Mouse (Mus musculus) kidney, postnatal 0 days (tissue): ENCODE measurements around the gene Osbpl10. TPM values are rescaled to one million over a fixed set of nuclear protein-coding genes. Genes with fewer than 3 reads are reported as not detected.

Experiments used
- ATAC-seq: fragments of 200-750 bp; cut with Nextera tagmentation; replicated peaks from 2 replicates; pipeline ENCODE4 v1.8.0; 2017; ENCODE audit warnings: low read depth, moderate number of reproducible peaks, moderate TSS enrichment, moderate library complexity; ENCODE audit not compliant: low FRiP score
- DNase-seq: peaks from one replicate; pipeline ENCODE4 v3.0.0-alpha.2; 2016; ENCODE audit warnings: low spot score
- H3K27ac ChIP-seq: fragments of 300-500 bp; sonication (generic); 2 replicates; pipeline ENCODE4 v1.5.1; 2014; ENCODE audit warnings: mild to moderate bottlenecking
- H3K27me3 ChIP-seq: fragments of 300-500 bp; sonication (generic); 2 replicates; pipeline ENCODE4 v1.6.1; 2014; ENCODE audit warnings: low read length, mixed read lengths; ENCODE audit not compliant: insufficient read depth
- H3K36me3 ChIP-seq: fragments of 300-500 bp; sonication (generic); 2 replicates; pipeline ENCODE4 v1.6.1; 2014; ENCODE audit warnings: low read length, mixed read lengths; ENCODE audit not compliant: insufficient read depth
- H3K4me1 ChIP-seq: fragments of 300-500 bp; sonication (generic); replicated peaks from 2 replicates; pipeline ENCODE4 v1.6.1; 2014; ENCODE audit warnings: antibody characterized with exemption, low read length, mixed read lengths; ENCODE audit not compliant: insufficient read depth
- H3K4me2 ChIP-seq: fragments of 300-500 bp; sonication (generic); 2 replicates; pipeline ENCODE4 v1.6.1; 2014; ENCODE audit warnings: mild to moderate bottlenecking, low read length, moderate library complexity, mixed read lengths
- H3K4me3 ChIP-seq: fragments of 300-500 bp; sonication (generic); replicated peaks from 2 replicates; pipeline ENCODE4 v1.5.1; 2014; ENCODE audit warnings: low read depth, low read length
- H3K9ac ChIP-seq: fragments of 300-500 bp; sonication (generic); 2 replicates; pipeline ENCODE4 v1.6.1; 2014; ENCODE audit warnings: low read depth, low read length
- H3K9me3 ChIP-seq: fragments of 300-500 bp; sonication (generic); replicated peaks from 2 replicates; pipeline ENCODE4 v1.6.1; 2016; ENCODE audit warnings: low read length, inconsistent platforms, mixed read lengths
- CTCF ChIP-seq: IDR thresholded peaks from 2 replicates; pipeline ENCODE4 v1.5.1; 2016; ENCODE audit warnings: antibody characterized with exemption, low read depth, mild to moderate bottlenecking, moderate library complexity
- WGBS: fragments of 180-500 bp; shearing (Covaris S2); extraction: QIAGEN DNeasy Blood & Tissue Kit; methylation state at CpG from one replicate; pipeline ENCODE4 v1.1.7; 2014; 5-methylcytosine and 5-hydroxymethylcytosine counted together
- polyA plus RNA-seq: library from polyadenylated mRNA; unstranded; fragments of >200 nt; fragmentation: Nextera tagmentation; extraction: Ambion mirVana; gene quantifications from 2 replicates; pipeline ENCODE4 v1.2.1, GENCODE M21; 2015

Osbpl10 gene
- polyA plus RNA-seq, 1 experiment from 2014 or later = 2.8 TPM

- peak; percentile 69 for ATAC-seq
- peak; percentile 30 for DNase-seq
These were observed 20.8 kb downstream of the Osbpl10 start for GRCm38 (mm10) chr9:114999010-114999770.

GRCm38 (mm10) chr9:114999771-115000146 lies 21.4 kb downstream of the Osbpl10 start:
- Histone ChIP-seq H3K9me3 (no peaks in the 10 kb centered on the region), H3K9ac (no peak overlapping the region), H3K4me2 (no peak overlapping the region), H3K27me3 (no peaks in the 10 kb centered on the region), H3K36me3 (no peaks in the 10 kb centered on the region), H3K4me3 (no peak overlapping the region), H3K27ac (no peak overlapping the region), H3K4me1 (no peaks in the 10 kb centered on the region)
- WGBS = 32% methylated on average over 5 of the region's 5 CpGs
- DNase-seq (peak; percentile 38), ATAC-seq (peak; percentile 59; the same call in 1 of the 2 replicates)
- no peak for TF ChIP-seq CTCF

More at GRCm38 (mm10) chr9:114999010-114999770, 20.8 kb downstream of the Osbpl10 start:
- Histone ChIP-seq H3K9ac (no peak overlapping the region), H3K27ac (no peak overlapping the region), H3K4me3 (no peak overlapping the region), H3K9me3 (no peaks in the 10 kb centered on the region), H3K27me3 (no peaks in the 10 kb centered on the region), H3K36me3 (no peaks in the 10 kb centered on the region), H3K4me2 (no peak overlapping the region), H3K4me1 (no peaks in the 10 kb centered on the region)
- 77% methylated on average over 6 of the region's 6 CpGs for WGBS
- no peak for TF ChIP-seq CTCF

- Histone ChIP-seq H3K27ac (0 out of 2 replicates have a peak overlapping the region, but pooled peaks have one; percentile 14), H3K9ac (no peak overlapping the region), H3K4me3 (no peak overlapping the region), H3K4me1 (no peaks in the 10 kb centered on the region), H3K27me3 (no peaks in the 10 kb centered on the region), H3K9me3 (0 out of 2 replicates have a peak, but pooled peaks cover 3% of the 10 kb centered on the region), H3K4me2 (no peak overlapping the region), H3K36me3 (no peaks in the 10 kb centered on the region)
- peak; percentile 20 for DNase-seq
- ATAC-seq = no peak
- no peak for TF ChIP-seq CTCF
- WGBS = 49% methylated on average over 10 of the region's 10 CpGs
These were observed 27.1 kb downstream of the Osbpl10 start for GRCm38 (mm10) chr9:115005446-115005845.

- Histone ChIP-seq H3K27ac (no peak overlapping the region), H3K4me2 (no peak overlapping the region), H3K9ac (no peak overlapping the region), H3K4me3 (no peak overlapping the region), H3K27me3 (no peaks in the 10 kb centered on the region), H3K9me3 (0 out of 2 replicates have a peak, but pooled peaks cover 3% of the 10 kb centered on the region), H3K36me3 (no peaks in the 10 kb centered on the region), H3K4me1 (no peaks in the 10 kb centered on the region)
- no peak for TF ChIP-seq CTCF
- WGBS = 38% methylated on average over 6 of the region's 6 CpGs
- ATAC-seq = no peak
- peak; percentile 64 for DNase-seq
These were observed 29.4 kb downstream of the Osbpl10 start for GRCm38 (mm10) chr9:115007776-115008175.

GRCm38 (mm10) chr9:115008194-115008593 lies 29.8 kb downstream of the Osbpl10 start:
- H3K27ac ChIP-seq = no peak overlapping the region
- ATAC-seq = no peak
- no peaks in the 10 kb centered on the region for H3K4me1 ChIP-seq
- 0 out of 2 replicates have a peak, but pooled peaks cover 3% of the 10 kb centered on the region for H3K9me3 ChIP-seq
- no peaks in the 10 kb centered on the region for H3K36me3 ChIP-seq
- no peak for DNase-seq
- no peak overlapping the region for H3K4me3 ChIP-seq
- no peak overlapping the region for H3K4me2 ChIP-seq
- TF ChIP-seq CTCF = no peak
- no peaks in the 10 kb centered on the region for H3K27me3 ChIP-seq
- no peak overlapping the region for H3K9ac ChIP-seq
- 68% methylated on average over 7 of the region's 7 CpGs for WGBS

GRCm38 (mm10) chr9:115012367-115012766 lies 34.0 kb downstream of the Osbpl10 start:
- Histone ChIP-seq H3K9me3 (0 out of 2 replicates have a peak, but pooled peaks cover 3% of the 10 kb centered on the region), H3K4me3 (no peak overlapping the region), H3K36me3 (no peaks in the 10 kb centered on the region), H3K27ac (no peak overlapping the region), H3K4me1 (no peaks in the 10 kb centered on the region), H3K4me2 (no peak overlapping the region), H3K9ac (no peak overlapping the region), H3K27me3 (no peaks in the 10 kb centered on the region)
- ATAC-seq = no peak
- TF ChIP-seq CTCF = no peak
- no peak for DNase-seq
- 36% methylated on average over 12 of the region's 12 CpGs for WGBS
